Mouse (Mus musculus): ENCODE measurements at regions not wholly inside any gene's neighbourhood (a gene's known extent, or its start where the extent isn't known, plus 50 kb on each side); places are given as distances from the start of the nearest gene placed in this dataset.

DNA sequence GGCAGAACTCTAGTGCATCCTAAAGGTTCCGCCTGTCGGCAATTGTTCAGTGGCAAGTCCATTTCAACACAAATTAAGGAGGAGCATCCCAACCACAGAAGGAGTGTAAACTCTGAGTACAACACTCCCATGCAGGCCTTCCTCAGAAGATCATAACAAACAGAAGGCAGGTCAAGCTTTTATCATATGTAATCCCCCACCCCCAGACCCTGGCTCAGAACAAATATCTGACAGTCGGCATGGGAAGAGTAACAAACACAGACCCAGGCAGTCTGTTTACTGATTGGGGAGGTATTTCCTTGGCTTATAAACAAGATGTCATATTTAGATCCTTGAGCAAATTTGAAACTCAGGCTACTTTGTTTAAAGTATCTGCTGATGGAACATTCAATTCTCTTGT, 174.9 kb upstream of the Rnaseh2b start:
- no peak for DNase-seq

DNA sequence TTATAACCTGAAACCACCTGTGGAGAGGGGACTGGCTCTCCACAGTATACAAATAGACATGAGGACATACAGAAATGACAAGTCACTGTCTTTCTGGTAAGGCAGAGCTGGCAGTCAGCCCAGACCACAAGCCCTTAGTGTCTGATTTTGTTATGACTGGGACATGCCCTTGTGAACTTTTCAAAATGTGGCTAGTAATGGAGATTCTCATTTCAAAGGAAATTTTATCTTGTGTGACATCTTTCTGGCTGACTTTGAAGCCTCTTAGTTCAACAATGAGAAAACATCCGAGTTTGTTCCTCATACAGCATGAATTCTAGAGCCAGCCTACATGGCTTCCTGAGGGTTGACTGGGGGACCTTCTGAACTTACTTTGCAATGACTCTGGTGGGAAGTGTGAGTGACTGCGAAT, 173.8 kb upstream of the Rnaseh2b start:
- DNase-seq = peak; percentile 53

DNA sequence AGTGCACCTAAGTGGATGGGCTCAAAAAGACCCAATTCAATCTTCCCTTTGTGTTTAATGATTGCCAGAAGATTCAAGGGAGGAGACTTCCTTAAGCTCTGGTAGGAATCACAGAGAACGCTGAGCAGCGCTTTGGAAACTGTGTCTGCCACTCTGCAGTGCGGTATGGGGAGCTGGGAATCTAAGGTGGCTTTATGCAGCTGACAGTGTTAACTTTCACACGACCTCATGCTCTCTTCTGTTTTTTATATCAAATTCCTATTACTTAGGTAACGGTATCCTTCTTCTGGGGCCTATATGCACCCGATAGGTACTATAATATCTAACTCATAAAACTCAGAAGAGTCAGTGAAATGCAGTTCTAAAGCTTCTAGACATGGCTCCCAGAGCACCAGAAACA, 163.5 kb upstream of the Rnaseh2b start:
- DNase-seq = no peak

DNA sequence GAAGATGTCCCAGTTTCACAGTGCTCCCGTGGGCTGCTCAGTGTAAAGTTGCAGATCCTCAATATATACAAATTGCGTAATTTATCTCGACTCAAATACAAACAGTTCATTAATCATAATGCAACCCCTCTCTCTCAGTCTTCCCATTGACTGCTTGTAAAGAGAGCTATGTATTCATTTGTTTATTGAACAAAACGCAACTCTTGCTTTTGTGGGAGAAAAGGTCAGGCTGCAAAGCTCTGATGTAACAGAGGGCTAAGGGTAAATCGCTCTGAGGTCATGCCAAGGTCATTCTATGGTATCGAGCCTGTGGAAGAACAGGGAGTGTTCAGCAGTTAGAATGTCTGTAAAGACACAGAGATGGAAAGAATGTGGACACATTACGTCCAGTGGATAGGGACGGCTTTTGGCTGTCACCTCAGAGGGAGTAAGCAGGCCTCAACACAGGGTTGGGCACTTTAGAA, 160.0 kb upstream of the Rnaseh2b start:
- DNase-seq = no peak

DNA sequence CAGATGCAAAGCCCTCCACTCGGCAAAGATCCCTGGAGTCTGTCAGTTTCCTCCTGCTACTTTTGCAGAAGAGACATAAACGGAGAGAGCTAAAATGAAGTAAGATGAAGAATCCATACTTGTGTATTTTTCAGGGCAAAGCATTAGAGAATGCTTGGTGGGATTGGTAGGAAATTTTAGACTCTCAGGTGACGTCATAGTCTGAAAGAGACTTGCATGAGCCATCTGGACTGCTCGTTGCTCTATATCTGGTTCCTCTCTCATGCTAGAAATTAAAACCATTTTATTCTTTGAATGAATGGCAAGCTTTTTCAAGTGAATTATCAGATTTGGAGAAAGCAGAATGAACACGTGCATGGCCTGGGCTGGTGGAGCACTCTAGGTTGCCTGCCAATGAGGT, 154.4 kb upstream of the Rnaseh2b start:
- no peak for DNase-seq

DNA sequence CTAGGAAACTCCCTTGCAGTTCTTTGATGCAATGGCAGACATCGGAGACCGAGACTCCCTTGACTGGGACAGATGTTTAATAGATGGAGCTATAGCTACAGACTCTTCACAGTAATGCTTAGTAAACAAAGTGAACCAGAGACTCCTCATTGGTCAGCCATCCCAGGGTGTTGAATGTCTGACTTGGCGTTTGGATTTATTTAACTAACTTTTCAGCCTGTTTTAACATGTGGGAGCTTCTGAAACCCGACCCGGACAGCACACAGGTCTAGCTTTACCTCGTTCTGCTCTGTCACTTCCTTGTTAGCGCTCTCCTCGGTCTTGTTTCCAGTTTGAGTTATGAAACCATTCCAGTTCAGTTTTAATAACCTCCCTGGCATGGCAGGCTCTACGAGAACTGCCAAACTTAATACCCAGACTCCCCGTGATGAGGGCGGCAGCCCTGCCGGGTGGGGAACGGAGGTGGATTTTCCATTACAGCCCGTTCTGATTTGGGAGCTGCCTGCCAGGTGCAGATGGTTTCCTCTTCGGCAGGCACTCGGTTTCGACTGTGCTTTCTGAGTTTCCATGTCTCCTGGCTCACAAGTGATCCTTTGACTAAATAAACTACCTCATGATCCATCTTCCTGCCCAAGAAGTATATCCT, 147.9 kb upstream of the Rnaseh2b start:
- no peak for DNase-seq

DNA sequence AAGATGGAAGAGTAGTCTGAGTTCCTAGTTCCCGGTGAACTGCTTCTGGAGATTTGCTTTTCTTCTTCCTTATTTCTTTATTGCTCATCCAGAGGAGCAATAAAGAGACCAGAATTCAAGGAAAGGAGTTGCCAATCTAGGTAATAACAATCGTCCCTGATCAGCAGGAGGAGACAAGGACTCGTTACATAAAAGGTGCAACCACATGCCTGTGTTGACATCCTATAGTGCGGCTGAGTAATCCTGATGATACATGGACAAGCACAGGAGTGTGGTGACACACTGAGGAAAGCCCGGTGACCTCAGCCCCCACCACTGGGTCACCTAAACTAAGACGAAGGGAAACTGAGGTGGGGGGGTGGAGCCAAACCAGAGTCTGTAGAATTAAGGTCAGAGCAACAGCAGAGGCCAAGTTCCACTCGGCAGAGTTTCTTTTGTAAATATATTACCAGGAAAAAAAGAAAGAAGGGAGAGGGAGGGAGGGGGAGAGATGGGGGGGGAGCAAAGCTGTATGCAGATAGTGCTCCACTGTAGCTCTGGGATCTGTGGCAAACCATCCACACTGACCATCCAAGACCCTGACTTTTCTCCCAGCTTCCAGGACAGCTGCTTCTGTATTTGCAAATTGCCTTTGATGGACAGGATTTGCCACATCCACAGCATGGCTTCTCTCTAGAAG, 135.2 kb upstream of the Rnaseh2b start:
- DNase-seq = no peak

DNA sequence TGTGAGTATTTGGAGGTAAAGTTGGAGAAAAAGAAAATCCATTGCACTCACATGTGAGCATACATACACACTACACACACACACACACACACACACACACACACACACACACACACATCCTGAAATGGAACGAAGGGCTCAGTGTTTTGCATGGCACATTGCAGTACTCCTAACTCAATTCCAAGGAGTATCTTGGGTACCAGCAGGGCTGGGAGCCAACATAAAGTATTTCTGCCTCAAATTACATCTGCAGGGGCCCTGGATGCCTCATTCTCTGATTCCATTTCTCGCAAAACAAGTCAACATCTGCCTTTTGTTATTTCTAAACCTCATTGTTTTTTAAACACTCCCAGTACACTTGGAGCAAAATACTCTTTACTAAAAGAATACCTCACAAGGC, 132.7 kb upstream of the Rnaseh2b start:
- DNase-seq = no peak

DNA sequence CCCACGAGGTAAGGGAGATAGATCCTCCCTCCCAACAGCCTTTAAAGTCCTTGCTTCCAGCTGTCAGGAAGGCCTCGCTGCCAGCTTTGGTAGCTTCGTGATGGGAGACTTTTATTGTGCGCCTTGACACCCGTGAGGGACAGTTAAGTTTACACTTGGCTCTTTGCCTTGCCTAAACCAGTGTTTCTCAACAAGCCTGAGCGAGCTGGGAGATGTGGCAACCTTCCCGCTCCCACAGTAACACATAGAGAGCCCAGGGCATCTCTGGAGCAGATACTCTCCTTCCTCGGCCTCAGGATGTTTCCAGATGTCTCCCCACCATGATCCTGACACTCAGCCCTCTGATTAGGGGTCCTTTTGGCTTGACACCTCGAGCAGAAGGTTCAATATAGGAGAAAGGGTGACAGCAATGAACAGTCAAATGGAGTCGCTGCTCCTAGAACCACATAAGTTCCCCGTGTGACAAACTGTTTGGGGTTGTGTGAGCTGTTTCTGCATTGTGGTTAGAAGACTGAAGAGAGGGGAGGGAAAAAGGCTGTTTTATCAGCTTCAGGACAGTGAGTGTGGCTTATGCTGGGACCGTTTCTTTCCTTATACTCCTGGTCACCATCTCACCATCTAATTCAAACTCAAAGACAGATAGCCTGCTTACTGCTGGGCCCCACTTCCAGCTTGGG, 129.1 kb upstream of the Rnaseh2b start:
- DNase-seq = peak; percentile 73

DNA sequence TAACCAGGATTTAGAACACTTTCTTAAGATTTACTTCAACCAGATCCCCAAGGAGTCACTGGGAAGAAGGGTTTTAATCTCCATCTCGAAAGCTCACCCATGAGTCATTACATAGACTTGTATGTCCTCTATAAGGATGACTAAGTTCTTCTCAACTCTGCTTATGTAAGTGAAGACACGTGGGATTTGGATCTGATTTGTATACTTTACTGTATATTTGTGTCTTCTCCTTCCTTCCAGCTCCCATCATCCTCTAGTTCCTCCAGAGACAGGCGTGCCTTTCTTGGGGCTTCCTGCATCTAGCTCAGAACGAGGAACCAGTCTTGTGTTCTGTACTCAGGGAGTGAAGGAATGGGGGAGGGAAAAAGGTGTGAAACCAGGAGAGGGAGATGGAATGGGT, 127.5 kb upstream of the Rnaseh2b start:
- DNase-seq = no peak

DNA sequence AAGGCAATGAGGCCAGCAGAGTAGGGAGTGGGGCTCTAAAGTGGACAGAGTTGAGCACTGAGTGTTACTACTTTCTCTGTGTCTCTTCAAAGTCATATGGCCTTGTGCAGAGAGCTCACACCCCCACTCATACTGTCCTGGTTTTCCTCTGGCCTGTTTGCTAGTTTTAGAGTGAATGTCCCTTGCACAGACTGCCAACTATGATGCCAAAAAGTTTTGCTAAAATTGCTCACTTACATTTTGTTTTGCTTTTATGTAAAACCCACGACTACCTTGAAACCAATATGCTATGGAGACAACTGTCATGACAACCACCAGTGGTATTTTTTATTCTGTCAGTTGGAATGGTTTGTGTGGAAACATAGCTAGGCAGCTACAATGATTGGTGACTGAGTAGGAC, 126.4 kb upstream of the Rnaseh2b start:
- no peak for DNase-seq

DNA sequence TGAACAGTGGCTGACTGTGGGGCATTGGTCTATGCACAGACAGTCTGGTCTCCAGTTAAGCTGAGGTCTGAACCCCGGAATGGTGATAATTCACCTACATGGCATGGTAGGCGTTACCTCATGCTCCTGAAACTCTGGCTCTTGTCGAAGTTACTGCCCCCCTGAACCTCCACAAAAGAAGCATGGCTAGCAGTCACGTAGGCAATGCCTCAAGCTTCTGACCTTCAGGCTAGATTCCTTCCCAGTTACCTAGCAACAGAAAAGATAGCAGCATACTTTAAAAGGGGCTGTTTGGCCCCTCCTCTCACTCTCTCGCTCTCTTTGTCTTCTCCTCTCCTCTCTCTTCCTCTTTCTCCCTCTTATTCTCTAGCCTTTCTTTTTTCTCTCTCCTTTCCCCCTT, 125.8 kb upstream of the Rnaseh2b start:
- DNase-seq = no peak

DNA sequence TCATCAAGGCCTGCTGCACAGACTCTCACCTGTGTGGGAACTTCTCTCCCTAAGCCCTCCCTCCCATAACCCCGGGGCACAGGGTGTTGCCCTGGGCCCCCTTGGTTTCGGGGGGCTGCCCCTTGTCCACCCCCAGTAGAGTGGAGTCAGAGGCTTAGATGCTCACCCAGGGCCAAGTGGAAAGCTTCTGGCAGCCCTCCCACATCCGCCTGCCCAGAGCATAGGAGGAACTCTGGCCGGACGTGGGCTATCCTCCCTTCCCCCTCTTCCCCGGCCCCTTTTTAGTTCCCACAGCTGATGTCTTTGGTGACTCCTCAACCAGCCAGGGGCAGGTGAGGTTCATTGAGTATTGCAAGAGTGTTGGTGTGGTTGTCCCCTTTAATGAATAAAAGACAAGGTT, 125.3 kb upstream of the Rnaseh2b start:
- peak; percentile 19 for DNase-seq

DNA sequence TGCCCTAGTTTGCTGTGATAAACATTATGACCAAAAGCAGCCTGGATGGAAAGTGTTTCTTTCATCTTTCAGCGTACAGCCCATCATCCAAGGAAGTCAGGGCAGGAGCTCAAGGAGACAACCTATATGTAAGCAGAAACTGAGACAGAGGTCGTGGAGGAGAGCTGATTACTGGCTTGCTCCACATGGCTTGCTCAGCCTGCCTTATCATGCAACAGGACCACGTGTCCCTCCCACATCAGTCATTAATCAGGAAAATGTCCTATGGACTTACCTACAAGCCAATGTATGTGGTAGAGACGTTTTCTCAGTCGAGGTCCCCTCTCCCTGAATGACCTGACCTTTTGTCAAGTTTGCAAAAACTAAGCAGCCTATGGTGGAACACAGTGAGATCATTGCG, 123.7 kb upstream of the Rnaseh2b start:
- DNase-seq = no peak

DNA sequence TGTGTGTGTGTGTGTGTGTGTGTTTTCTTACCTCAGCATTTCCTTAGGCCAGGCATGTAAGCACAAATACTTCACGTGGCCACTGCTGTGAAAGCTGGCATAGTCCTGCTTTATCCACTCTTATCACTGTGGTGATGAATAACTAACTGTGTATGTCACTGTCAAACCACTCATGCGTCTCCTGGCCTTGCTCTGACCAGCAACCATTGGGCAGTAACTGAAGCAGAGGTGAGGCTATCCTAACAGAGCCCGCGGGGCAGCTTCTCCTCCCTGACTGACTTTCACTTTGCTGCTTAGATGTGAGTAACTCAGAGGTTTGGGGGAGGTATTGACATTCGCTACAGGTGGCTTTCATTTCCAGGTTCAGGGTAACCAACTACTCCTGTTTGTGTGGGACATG, 122.0 kb upstream of the Rnaseh2b start:
- DNase-seq = no peak

DNA sequence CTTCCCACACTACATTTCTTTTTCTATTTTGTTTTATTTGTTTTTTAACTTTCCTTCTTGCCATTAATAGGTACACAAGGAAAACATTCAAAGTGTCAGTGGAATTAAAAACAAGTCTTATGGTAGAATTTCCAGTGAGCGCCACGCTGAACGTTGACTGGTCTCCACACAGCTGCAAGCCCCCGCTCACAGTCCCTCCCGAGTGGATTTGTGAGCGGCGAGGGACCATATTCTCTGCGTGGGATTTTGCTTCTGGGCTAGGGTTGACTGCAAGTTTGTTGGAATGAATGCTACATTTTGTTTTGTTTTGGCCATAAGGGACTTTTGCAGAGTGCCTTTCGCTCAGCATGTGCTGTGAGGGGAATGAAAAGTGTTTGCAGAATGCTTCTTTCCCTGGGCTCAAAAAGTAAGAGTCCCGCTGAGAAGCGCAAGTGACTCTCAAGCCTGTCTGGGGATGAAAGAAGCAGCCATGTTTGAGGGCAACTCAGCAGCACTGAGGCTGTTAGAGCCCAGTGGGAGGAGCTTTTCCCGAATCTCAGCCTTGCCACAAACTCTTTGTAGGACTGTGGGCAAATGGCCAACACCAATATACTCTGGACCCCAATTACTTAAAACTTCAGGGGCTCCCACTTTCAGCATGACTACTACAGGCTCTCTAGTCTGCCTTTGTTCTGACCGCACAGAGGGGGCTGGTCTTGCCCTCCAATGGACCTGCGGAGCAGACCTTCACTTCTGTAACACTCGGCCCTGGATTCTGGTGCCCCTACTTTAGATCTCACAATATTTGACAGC, 120.9 kb upstream of the Rnaseh2b start:
- no peak for DNase-seq

DNA sequence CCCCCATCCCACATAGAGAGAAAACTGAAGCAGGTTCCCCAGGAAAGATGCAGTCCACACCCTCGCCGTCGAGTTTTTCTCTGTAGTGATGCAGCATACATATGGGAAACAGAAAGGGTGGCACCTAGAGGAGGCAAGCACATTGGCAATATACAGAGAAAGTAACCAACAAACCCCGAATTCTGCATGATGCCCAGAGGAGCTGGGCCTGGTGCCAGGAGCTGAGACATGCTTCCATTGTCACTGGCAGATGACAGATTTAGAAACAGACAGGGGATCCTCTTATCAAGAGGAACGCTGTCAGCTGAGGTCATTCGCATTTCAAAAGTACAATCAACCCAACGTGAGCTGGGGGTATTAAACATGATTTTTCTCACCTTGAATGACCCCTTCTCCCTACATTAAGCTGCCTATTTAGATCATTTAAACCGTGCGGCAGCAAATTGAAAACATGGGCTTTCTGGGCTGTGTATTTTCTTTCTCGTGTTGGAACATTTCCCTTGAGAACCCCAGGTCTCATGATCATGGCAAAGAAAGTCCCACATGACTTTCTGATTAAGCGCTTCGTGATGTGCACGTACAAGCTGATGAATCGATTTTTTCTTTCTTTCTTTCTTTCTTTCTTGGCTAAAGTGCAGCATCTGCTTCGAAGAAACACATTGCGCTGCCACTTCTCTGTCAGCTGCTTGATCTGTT, 118.4 kb upstream of the Rnaseh2b start:
- peak; percentile 53 for DNase-seq

DNA sequence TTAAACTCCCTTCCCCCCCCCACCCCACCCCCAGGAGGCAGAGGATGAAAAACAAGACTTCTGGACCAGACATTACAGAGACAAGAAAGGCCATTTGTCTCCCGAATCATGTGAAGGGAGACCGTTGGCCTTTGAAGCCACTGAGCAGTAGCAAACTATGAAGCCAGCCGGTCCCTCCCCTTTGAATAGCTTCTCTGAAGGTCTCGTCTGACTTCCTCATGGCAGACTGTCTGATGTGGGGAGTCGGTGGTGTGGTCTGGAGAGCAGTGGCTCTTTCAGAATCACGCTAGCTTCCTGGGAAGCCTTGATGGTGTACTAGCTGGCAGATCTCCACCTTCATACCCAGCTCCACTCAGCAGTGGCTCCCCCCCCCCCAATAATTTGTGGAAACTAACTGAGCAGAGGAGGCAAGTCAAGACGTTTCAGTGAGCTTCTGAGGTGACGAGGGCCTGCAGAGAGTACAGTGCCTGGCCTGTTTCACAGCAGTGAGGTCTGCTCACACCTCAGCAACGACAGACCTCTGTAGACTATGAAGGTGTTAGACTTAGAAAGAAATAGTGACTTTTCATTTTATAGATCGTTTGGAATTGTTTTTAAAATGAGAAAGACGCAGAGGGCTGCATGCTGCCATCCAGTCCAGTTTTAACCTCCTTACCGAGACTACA, 116.9 kb upstream of the Rnaseh2b start:
- no peak for DNase-seq

DNA sequence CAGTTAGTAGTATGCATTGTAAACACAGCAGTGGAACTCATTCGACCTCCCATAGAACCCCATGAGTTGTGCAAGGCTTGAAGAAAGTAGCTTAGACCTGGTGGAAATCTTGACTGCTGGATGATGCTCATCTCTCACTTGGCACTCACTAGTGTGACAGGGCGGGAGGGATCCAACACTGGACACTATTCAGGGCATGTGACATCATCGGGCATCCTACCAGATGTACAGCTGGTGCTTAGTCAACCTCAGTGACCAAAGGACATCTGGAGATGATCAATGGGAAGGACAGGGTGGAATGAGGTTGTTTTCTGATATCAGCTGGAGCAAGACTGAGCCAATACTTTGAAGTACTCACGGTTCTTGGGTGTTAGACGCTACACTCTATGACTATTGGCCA, 114.9 kb upstream of the Rnaseh2b start:
- peak; percentile 51 for DNase-seq

DNA sequence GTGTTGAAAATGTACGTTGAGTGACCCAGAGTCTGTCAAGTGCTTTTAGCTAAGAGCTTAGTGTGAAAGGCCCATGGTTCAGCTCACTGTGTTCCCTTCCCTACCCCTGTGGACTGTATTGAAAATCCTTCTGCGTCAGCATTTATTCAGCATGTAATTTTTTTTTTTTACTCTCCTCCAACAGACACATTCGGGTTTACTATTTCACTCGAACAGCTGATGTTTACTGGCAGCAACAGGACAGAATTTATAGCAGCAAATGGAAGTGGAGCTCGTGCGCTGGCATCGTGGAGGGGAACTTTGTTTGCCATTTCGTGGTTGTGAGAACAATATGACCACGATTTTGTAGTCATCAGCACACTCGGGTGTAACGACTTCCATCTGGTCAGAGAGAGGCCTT, 105.0 kb upstream of the Rnaseh2b start:
- no peak for DNase-seq

DNA sequence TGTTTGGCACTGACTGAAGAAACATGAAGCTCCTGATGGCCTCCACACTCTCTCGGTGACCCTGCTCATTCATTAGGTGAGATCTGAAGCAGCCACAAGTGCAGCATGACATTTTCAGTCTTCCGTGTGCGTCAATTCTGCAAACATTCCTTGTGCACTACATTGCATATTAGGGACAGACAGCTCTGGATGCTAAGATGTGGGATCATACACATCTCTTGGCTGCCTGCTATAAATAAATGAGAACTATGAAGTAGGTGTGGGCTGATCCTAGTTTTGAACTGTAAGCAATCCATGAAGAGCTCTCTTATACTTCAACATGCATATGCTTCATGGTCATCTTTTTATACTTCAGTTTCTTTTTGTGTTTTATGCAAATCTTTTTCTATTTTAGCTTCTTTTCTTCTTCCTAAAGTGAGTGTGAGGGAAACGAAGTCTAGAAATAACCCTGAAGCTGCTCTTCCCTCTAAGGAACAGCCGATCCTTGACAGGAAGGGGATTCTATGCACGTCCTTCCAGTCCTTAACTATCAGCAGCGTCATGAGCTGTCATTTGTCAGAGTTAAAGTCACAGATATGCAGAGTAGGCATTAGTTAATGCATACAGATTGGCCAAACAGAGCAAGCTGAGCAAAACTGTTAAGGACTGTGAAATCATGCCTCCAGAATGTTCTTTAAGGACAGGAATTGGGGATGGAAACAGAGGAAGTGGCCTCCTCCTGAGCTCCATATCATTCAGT, 104.1 kb upstream of the Rnaseh2b start:
- DNase-seq = no peak

DNA sequence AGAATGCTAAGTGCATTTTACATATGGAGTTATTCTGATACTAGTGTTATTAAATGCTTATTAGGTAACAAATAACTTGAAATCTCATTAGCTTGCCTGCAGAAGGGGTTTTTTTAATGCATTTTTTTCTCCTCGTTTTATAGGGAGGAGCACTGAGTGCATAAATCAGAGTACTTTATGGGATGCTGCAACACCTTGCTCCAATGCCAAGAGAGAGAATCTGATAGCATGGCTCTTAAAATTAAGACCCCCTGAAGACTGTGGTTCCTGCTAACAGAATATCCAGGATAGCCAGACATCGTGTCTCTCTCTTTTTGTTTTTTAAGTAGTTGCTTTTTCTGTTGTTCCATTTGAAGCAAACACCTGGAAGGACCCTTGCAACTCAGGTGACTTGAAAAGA, 100.8 kb upstream of the Rnaseh2b start:
- no peak for DNase-seq

Data from lung, postnatal 14 days (tissue).